9 mouse cellular contexts compared by ENCODE assay signal in the genomic region with DNA sequence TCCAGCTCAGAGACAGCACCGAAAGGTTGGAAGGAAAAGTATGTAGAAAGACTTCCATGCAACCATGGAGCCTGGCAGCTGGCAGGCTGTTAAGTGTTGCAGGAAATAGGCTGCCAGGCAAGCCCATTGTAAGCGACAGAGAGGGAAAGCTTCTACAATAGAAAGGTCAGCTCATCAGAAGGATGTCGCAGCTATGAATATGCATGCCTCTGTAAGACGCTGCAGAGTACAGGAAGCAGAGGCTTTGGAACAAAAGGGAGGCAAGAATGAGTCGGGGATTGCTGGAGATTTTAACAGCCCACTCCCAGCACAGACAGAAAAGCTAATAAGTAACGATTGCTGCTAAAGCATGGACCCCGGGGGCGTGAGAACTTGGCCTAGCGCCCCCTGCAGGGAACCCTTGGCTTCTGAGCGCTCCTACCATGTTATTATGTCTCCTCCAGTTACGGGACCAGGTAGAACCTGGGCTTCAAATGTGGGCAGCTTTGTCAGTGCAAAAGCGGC. TPM values are rescaled to one million over a fixed set of nuclear protein-coding genes. Genes with fewer than 3 reads are reported as not detected.
A peak's percentile ranks its signal among the peaks of the same experiment; 100 is the strongest.
DNase-seq lines count a peak whose midpoint lies in the region; ATAC-seq and TF ChIP-seq lines count a peak whose summit lies in the region.
"Had no signal": no experiment of that assay in that cellular context is flagged by ENCODE, and none has a peak within 500 bp of the region (broad histone marks: within the 10 kb centered on the region; RNA-seq: fewer than 3 reads in every experiment).

No protein-coding gene starts in this region.

- WGBS in heart, embryonic 10.5 days = 22% methylated on average over 12 of the region's 12 CpGs
- WGBS in embryonic facial prominence, embryonic 12.5 days = 23% methylated on average over 12 of the region's 12 CpGs
- 19% methylated on average over 12 of the region's 12 CpGs for WGBS in kidney, embryonic 16.5 days
- WGBS in midbrain, postnatal 0 days = 5% methylated on average over 12 of the region's 12 CpGs

- DNase-seq in heart, embryonic 10.5 days (ENCODE audit: low spot score) = no peak
- DNase-seq in heart, adult 11 months = no peak
- peak; percentile 72 for DNase-seq in midbrain, postnatal 0 days (ENCODE audit: low spot score)
- no peak for DNase-seq in T-cell, adult 2 months (ENCODE audit: low spot score)

- no peaks in the 10 kb centered on the region for H3K36me3 ChIP-seq in heart, embryonic 10.5 days
- no peaks in the 10 kb centered on the region for H3K36me3 ChIP-seq in ES-Bruce4 (ENCODE audit: control insufficient read depth, insufficient read depth, low read length, poor library complexity, severe bottlenecking)
- H3K36me3 ChIP-seq in embryonic facial prominence, embryonic 12.5 days = no peaks in the 10 kb centered on the region
- H3K36me3 ChIP-seq in kidney, embryonic 16.5 days (ENCODE audit: insufficient read depth, low read length) = no peaks in the 10 kb centered on the region
- H3K36me3 ChIP-seq in midbrain, postnatal 0 days (ENCODE audit: insufficient read depth, low read length) = no peaks in the 10 kb centered on the region

- peak; percentile 72 for TF ChIP-seq CTCF in ES-Bruce4 (IDR thresholded peaks at IDR 0.05; ENCODE audit: low read depth, low read length)
- peak; percentile 58 for TF ChIP-seq CTCF in midbrain, postnatal 0 days (IDR thresholded peaks at IDR 0.05)

- no peaks in the 10 kb centered on the region for H3K27me3 ChIP-seq in heart, embryonic 10.5 days (ENCODE audit: insufficient read depth, poor library complexity, severe bottlenecking)
- H3K27me3 ChIP-seq in ES-Bruce4 (ENCODE audit: control insufficient read depth, insufficient read depth, low read length, poor library complexity, severe bottlenecking) = no peaks in the 10 kb centered on the region
- H3K27me3 ChIP-seq in embryonic facial prominence, embryonic 12.5 days = no peaks in the 10 kb centered on the region
- no peaks in the 10 kb centered on the region for H3K27me3 ChIP-seq in kidney, embryonic 16.5 days (ENCODE audit: insufficient read depth, low read length)
- no peaks in the 10 kb centered on the region for H3K27me3 ChIP-seq in midbrain, postnatal 0 days (ENCODE audit: insufficient read depth, low read length)

- H3K9me3 ChIP-seq in heart, embryonic 10.5 days = no peaks in the 10 kb centered on the region
- no peaks in the 10 kb centered on the region for H3K9me3 ChIP-seq in ES-Bruce4 (replicated peaks; ENCODE audit: control insufficient read depth, insufficient read depth, low read length, poor library complexity, severe bottlenecking)
- no peaks in the 10 kb centered on the region for H3K9me3 ChIP-seq in embryonic facial prominence, embryonic 12.5 days
- H3K9me3 ChIP-seq in kidney, embryonic 16.5 days (ENCODE audit: low read length) = no peaks in the 10 kb centered on the region; the same call in 1 of the 2 replicates
- no peaks in the 10 kb centered on the region for H3K9me3 ChIP-seq in midbrain, postnatal 0 days (ENCODE audit: low read length)

- H3K27ac ChIP-seq in heart, embryonic 10.5 days = peak overlapping the region; percentile 81
- no peak overlapping the region for H3K27ac ChIP-seq in ES-Bruce4 (ENCODE audit: insufficient read depth, low read length)
- H3K27ac ChIP-seq in embryonic facial prominence, embryonic 12.5 days = no peak overlapping the region
- peak overlapping the region; percentile 53; the same call in 1 of the 2 replicates for H3K27ac ChIP-seq in kidney, embryonic 16.5 days (ENCODE audit: low read length)
- H3K27ac ChIP-seq in midbrain, postnatal 0 days (ENCODE audit: low read depth, low read length) = peak overlapping the region; percentile 67

- TF ChIP-seq POLR2A in ES-Bruce4 (IDR thresholded peaks at IDR 0.05; ENCODE audit: insufficient read depth, low read length) = no peak

- no peak for TF ChIP-seq EP300 in ES-Bruce4 (IDR thresholded peaks at IDR 0.05; ENCODE audit: insufficient read depth, low read depth, low read length)

- no peak overlapping the region for H3K4me2 ChIP-seq in embryonic facial prominence, embryonic 12.5 days (replicated peaks)
- peak overlapping the region; percentile 22 for H3K4me2 ChIP-seq in kidney, embryonic 16.5 days (replicated peaks; ENCODE audit: low read depth, low read length)
- peak overlapping the region; percentile 32 for H3K4me2 ChIP-seq in midbrain, postnatal 0 days (ENCODE audit: low read depth, low read length, poor library complexity, severe bottlenecking)

- peak overlapping the region; percentile 18; the same call in 1 of the 2 replicates for H3K4me3 ChIP-seq in heart, embryonic 10.5 days
- peak overlapping the region; percentile 17 for H3K4me3 ChIP-seq in ES-Bruce4 (ENCODE audit: low read depth, low read length)
- H3K4me3 ChIP-seq in embryonic facial prominence, embryonic 12.5 days = no peak overlapping the region
- no peak overlapping the region for H3K4me3 ChIP-seq in kidney, embryonic 16.5 days (ENCODE audit: low read length)
- no peak overlapping the region for H3K4me3 ChIP-seq in midbrain, postnatal 0 days (ENCODE audit: low read depth, low read length)

- ATAC-seq in embryonic facial prominence, embryonic 12.5 days (ENCODE audit: insufficient number of reproducible peaks, insufficient read depth, low FRiP score, low TSS enrichment) = peak; percentile 12; the same call in 1 of the 2 replicates
- ATAC-seq in kidney, embryonic 16.5 days (ENCODE audit: low FRiP score, low TSS enrichment) = no peak
- ATAC-seq in midbrain, postnatal 0 days (ENCODE audit: low FRiP score) = peak; percentile 50; the same call in 1 of the 2 replicates
- ATAC-seq in activated CD4-positive, CD25-positive, alpha-beta regulatory T cell, adult 4 months = no peak

- H3K4me1 ChIP-seq in heart, embryonic 10.5 days = peaks cover 35% of the 10 kb centered on the region
- H3K4me1 ChIP-seq in ES-Bruce4 (ENCODE audit: control insufficient read depth, insufficient read depth, low read length) = peaks cover 5% of the 10 kb centered on the region
- peaks cover 17% of the 10 kb centered on the region; the same call in 1 of the 2 replicates for H3K4me1 ChIP-seq in embryonic facial prominence, embryonic 12.5 days
- H3K4me1 ChIP-seq in kidney, embryonic 16.5 days (ENCODE audit: insufficient read depth, low read length) = peaks cover 27% of the 10 kb centered on the region
- peaks cover 8% of the 10 kb centered on the region; the same call in 1 of the 2 replicates for H3K4me1 ChIP-seq in midbrain, postnatal 0 days (ENCODE audit: insufficient read depth, low read length)

- peak overlapping the region; percentile 42 for H3K9ac ChIP-seq in ES-Bruce4 (ENCODE audit: low read depth, poor library complexity, severe bottlenecking)
- no peak overlapping the region for H3K9ac ChIP-seq in embryonic facial prominence, embryonic 12.5 days
- peak overlapping the region; percentile 36 for H3K9ac ChIP-seq in kidney, embryonic 16.5 days (replicated peaks; ENCODE audit: low read length)
- H3K9ac ChIP-seq in midbrain, postnatal 0 days (replicated peaks; ENCODE audit: low read length, poor library complexity, severe bottlenecking) = no peak overlapping the region

RNA-seq across cellular contexts. Expression of a gene that starts 23.1 kb away (rescaled TPM):
- 6.9 and 7.2 TPM in 2 replicates for polyA plus RNA-seq in heart, embryonic 10.5 days (2016; fragmentation: Nextera tagmentation; extraction: Ambion mirVana)
- 11.4 and 13.1 TPM in 2 replicates for polyA plus RNA-seq in ES-Bruce4 (2011; ENCODE audit: insufficient read depth, insufficient read length, low read depth, missing spikeins)
- polyA plus RNA-seq in embryonic facial prominence, embryonic 12.5 days (2016; fragmentation: Nextera tagmentation; extraction: Ambion mirVana) = 15.8 TPM in 2 replicates
- polyA plus RNA-seq in kidney, embryonic 16.5 days (2015; fragmentation: Nextera tagmentation; extraction: Ambion mirVana) = 8.9 and 10.6 TPM in 2 replicates
- total RNA-seq in midbrain, postnatal 0 days (2014; rRNA removed) = 39.1 and 40.2 TPM in 2 replicates
- polyA plus RNA-seq in midbrain, postnatal 0 days (2015; fragmentation: Nextera tagmentation; extraction: Ambion mirVana) = 13.0 and 14.9 TPM in 2 replicates
- polyA plus RNA-seq in activated CD4-positive, CD25-positive, alpha-beta regulatory T cell, adult 4 months (2017; shearing (Covaris generic)) = 10 to 100 TPM; 14.4 to 15.5 TPM

RNA-seq across cellular contexts. Expression of a gene that starts 41.2 kb away (rescaled TPM):
- not detected in 2 replicates for polyA plus RNA-seq in heart, embryonic 10.5 days (2016; fragmentation: Nextera tagmentation; extraction: Ambion mirVana)
- not detected in 2 replicates for polyA plus RNA-seq in ES-Bruce4 (2011; ENCODE audit: insufficient read depth, insufficient read length, low read depth, missing spikeins)
- polyA plus RNA-seq in embryonic facial prominence, embryonic 12.5 days (2016; fragmentation: Nextera tagmentation; extraction: Ambion mirVana) = not detected in 2 replicates
- polyA plus RNA-seq in kidney, embryonic 16.5 days (2015; fragmentation: Nextera tagmentation; extraction: Ambion mirVana) = not detected in 2 replicates
- total RNA-seq in midbrain, postnatal 0 days (2014; rRNA removed) = not detected in 2 replicates
- 0.20 TPM in 1 of 2 replicates, not detected in the other for polyA plus RNA-seq in midbrain, postnatal 0 days (2015; fragmentation: Nextera tagmentation; extraction: Ambion mirVana)
- 1 to 10 TPM in 1 of 2 experiments, not detected in 1; 2.8 TPM for polyA plus RNA-seq in activated CD4-positive, CD25-positive, alpha-beta regulatory T cell, adult 4 months (2017; shearing (Covaris generic))
- total RNA-seq: left cerebral cortex, postnatal 36 days had no signal

Comparison
In these comparisons a context has a peak if more than half of its experiments do, and no peak if none do; other contexts are left out.
1. H3K27ac ChIP-seq: peak in heart, embryonic 10.5 days (single experiment), kidney, embryonic 16.5 days (single experiment) and midbrain, postnatal 0 days (single experiment); none in ES-Bruce4 (single experiment) and embryonic facial prominence, embryonic 12.5 days (single experiment).
2. H3K4me3 ChIP-seq: peak in heart, embryonic 10.5 days (single experiment) and ES-Bruce4 (single experiment); none in embryonic facial prominence, embryonic 12.5 days (single experiment), kidney, embryonic 16.5 days (single experiment) and midbrain, postnatal 0 days (single experiment).
3. H3K9ac ChIP-seq: peak in ES-Bruce4 (single experiment) and kidney, embryonic 16.5 days (single experiment); none in embryonic facial prominence, embryonic 12.5 days (single experiment) and midbrain, postnatal 0 days (single experiment).
4. ATAC-seq: peak in embryonic facial prominence, embryonic 12.5 days (single experiment) and midbrain, postnatal 0 days (single experiment); none in kidney, embryonic 16.5 days (single experiment) and activated CD4-positive, CD25-positive, alpha-beta regulatory T cell, adult 4 months (single experiment).